Mouse (Mus musculus) thymus, adult 2 months (tissue): ENCODE data around the gene Kat5.

Source experiments
- CTCF ChIP-seq: fragments of 200-500 bp; IDR thresholded peaks from 2 replicates; pipeline ENCODE4 v1.5.1; 2012; ENCODE audit warnings: mild to moderate bottlenecking, control low read depth, low read length, moderate library complexity, borderline replicate concordance; ENCODE audit not compliant: control insufficient read depth, poor library complexity, insufficient read depth; ENCODE audit errors: extremely low read depth
- POLR2A ChIP-seq: fragments of 200-500 bp; IDR thresholded peaks from 2 replicates; pipeline ENCODE4 v1.6.1; 2012; ENCODE audit warnings: mild to moderate bottlenecking, low read length, control low read depth, moderate library complexity; ENCODE audit not compliant: control insufficient read depth, poor library complexity, insufficient read depth; ENCODE audit errors: extremely low read depth

DNA sequence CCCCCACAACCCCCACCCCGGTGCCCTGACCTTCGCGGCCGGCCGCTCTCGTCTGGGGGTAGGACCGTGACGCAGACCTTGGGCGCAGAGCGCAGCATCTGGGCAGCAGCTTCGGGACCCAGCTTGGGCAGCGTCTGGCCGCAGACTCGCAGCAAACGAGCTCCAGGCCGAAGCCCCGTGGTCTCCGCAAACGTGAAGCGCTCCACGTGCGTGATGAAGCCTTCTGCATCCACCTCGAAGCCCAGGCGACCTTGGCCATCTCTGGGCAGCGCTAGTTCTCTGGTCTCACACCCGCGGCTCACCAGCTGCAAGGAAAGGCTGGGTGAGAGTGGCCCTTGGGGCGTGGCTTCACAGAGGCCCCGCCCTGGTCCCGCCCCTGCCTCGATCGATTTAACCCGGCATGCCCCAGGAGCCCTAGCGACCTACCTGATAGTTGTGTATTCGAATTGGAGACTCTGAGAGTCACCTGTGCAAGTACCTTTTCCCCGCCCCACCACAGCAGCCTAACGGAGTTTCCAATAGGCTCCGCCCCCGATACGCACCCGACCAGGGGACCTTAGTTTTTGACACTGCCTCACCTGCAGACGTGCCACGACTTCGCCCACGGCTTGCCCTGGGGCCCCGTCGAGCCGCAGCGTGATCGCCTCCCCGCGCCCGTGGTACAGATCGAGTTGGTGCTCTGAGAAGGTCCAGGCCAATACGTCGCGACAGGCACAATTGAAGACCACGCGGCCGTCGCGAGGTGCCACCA, 44.1 kb upstream of the Kat5 start:
- TF ChIP-seq CTCF (no peak), POLR2A (no peak)
